Mouse (Mus musculus) telencephalon, adult 2 months (tissue): Measurements from ENCODE around the gene Epm2a.

Source experiments
- DNase-seq: peaks from one replicate; pipeline ENCODE4 v3.0.0-alpha.2; 2011; ENCODE audit warnings: low read depth, low spot score

Epm2a gene

GRCm38 (mm10) chr10:11429059-11429812 lies 86.0 kb downstream of the Epm2a start:
- no peak for DNase-seq

GRCm38 (mm10) chr10:11436961-11437360 lies 93.8 kb downstream of the Epm2a start:
- no peak for DNase-seq

- DNase-seq: no peak
Measured at GRCm38 (mm10) chr10:11438461-11438860, 95.3 kb downstream of the Epm2a start.

GRCm38 (mm10) chr10:11439342-11439741 lies 96.1 kb downstream of the Epm2a start:
- DNase-seq: no peak

- peak; percentile 88 for DNase-seq
Measured at GRCm38 (mm10) chr10:11449556-11450305, 106.5 kb downstream of the Epm2a start.

GRCm38 (mm10) chr10:11452537-11452936 lies 109.3 kb downstream of the Epm2a start:
- peak; percentile 60 for DNase-seq

GRCm38 (mm10) chr10:11457445-11457844 lies 114.2 kb downstream of the Epm2a start:
- DNase-seq: no peak

GRCm38 (mm10) chr10:11491956-11492355 lies 148.8 kb downstream of the Epm2a start:
- peak; percentile 44 for DNase-seq
